Mouse (Mus musculus) cerebellum, adult 2 months (tissue): ENCODE results near the gene Pdss2.

Experiments
- CTCF ChIP-seq: fragments of 200-500 bp; IDR thresholded peaks from 2 replicates; pipeline ENCODE4 v1.5.1; 2011; ENCODE audit warnings: low read depth, mild to moderate bottlenecking, control low read depth, low read length, moderate library complexity, borderline replicate concordance; ENCODE audit not compliant: insufficient read depth
- POLR2A ChIP-seq: fragments of 200-500 bp; IDR thresholded peaks from 2 replicates; pipeline ENCODE4 v1.6.1; 2011; ENCODE audit warnings: low read length, control low read depth, borderline replicate concordance; ENCODE audit not compliant: insufficient read depth

GRCm38 (mm10) chr10:43308105-43308810 lies 87.0 kb downstream of the Pdss2 start:
- TF ChIP-seq CTCF (no peak), POLR2A (no peak)
